Mouse (Mus musculus) liver, embryonic 15.5 days (tissue): ENCODE measurements around the gene Tub. TPM values are rescaled to one million over a fixed set of nuclear protein-coding genes. Genes with fewer than 3 reads are reported as not detected.
A peak's percentile ranks its signal among the peaks of the same experiment; 100 is the strongest.

Experiments
- ATAC-seq: fragments of 200-750 bp; cut with Nextera tagmentation; 2 replicates; pipeline ENCODE4 v1.8.0; 2017; ENCODE audit warnings: moderate number of reproducible peaks, mild to moderate bottlenecking, moderate library complexity; ENCODE audit not compliant: insufficient read depth
- H3K27ac ChIP-seq: fragments of 300-500 bp; sonication (generic); replicated peaks from 2 replicates; pipeline ENCODE4 v1.5.1; 2015; ENCODE audit warnings: mild to moderate bottlenecking, inconsistent platforms
- H3K27me3 ChIP-seq: fragments of 300-500 bp; sonication (generic); 2 replicates; pipeline ENCODE4 v1.6.1; 2015; ENCODE audit warnings: mild to moderate bottlenecking, inconsistent platforms
- H3K36me3 ChIP-seq: fragments of 300-500 bp; sonication (generic); replicated peaks from 2 replicates; pipeline ENCODE4 v1.6.1; 2015; ENCODE audit warnings: moderate library complexity, mild to moderate bottlenecking, inconsistent platforms
- H3K4me1 ChIP-seq: fragments of 300-500 bp; sonication (generic); replicated peaks from 2 replicates; pipeline ENCODE4 v1.6.1; 2015; ENCODE audit warnings: inconsistent platforms
- H3K4me2 ChIP-seq: fragments of 300-500 bp; sonication (generic); 2 replicates; pipeline ENCODE4 v1.6.1; 2015; ENCODE audit warnings: moderate library complexity, mild to moderate bottlenecking, inconsistent platforms
- H3K4me3 ChIP-seq: fragments of 300-500 bp; sonication (generic); replicated peaks from 2 replicates; pipeline ENCODE4 v1.5.1; 2015; ENCODE audit warnings: mild to moderate bottlenecking, inconsistent platforms
- H3K9ac ChIP-seq: fragments of 300-500 bp; sonication (generic); 2 replicates; pipeline ENCODE4 v1.6.1; 2015; ENCODE audit warnings: moderate library complexity, mild to moderate bottlenecking, inconsistent platforms
- H3K9me3 ChIP-seq: fragments of 300-500 bp; sonication (generic); replicated peaks from 2 replicates; pipeline ENCODE4 v1.6.1; 2016; ENCODE audit warnings: inconsistent platforms
- WGBS: fragments of 180-500 bp; shearing (Covaris S2); methylation state at CpG from one replicate; pipeline ENCODE4 v1.1.7; 2015; ENCODE audit warnings: mixed read lengths; ENCODE audit not compliant: insufficient replicate concordance; 5-methylcytosine and 5-hydroxymethylcytosine counted together
- polyA plus RNA-seq: library from polyadenylated mRNA; unstranded; fragments of >200 nt; fragmentation: Nextera tagmentation; extraction: Ambion mirVana; gene quantifications from 2 replicates; pipeline ENCODE4 v1.2.1, GENCODE M21; 2015

Gene Tub
- polyA plus RNA-seq, 1 experiment from 2014 or later = 0.05 TPM

DNA sequence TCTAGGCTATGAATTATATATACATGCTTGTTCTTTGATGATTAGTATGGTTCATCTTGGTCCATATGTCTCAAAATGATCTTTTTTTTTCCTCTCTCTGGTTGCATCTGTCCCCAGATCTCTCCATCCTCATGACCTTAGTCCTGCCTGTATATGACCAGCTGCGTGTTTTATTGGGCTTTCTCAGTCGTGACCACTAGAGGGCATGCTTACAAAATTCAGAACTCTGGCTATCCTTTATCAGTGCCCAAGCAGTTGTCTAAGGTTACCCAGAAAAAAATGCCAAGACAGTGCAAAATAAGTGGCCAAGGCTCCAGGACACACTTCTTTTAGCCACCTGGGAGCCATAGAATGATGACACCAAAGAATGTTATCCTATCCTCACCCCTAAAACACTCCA, 6.1 kb upstream of the Tub start:
- peak; percentile 49; the same call in 1 of the 2 replicates for ATAC-seq
- H3K4me3 ChIP-seq = no peak overlapping the region
- no peaks in the 10 kb centered on the region for H3K9me3 ChIP-seq
- H3K27ac ChIP-seq = no peak overlapping the region
- 1% methylated on average over 2 of the region's 2 CpGs for WGBS
- peaks cover 13% of the 10 kb centered on the region for H3K27me3 ChIP-seq
- no peaks in the 10 kb centered on the region for H3K4me1 ChIP-seq
- H3K36me3 ChIP-seq = peaks cover 58% of the 10 kb centered on the region
- H3K4me2 ChIP-seq = no peak overlapping the region
- no peak overlapping the region for H3K9ac ChIP-seq

DNA sequence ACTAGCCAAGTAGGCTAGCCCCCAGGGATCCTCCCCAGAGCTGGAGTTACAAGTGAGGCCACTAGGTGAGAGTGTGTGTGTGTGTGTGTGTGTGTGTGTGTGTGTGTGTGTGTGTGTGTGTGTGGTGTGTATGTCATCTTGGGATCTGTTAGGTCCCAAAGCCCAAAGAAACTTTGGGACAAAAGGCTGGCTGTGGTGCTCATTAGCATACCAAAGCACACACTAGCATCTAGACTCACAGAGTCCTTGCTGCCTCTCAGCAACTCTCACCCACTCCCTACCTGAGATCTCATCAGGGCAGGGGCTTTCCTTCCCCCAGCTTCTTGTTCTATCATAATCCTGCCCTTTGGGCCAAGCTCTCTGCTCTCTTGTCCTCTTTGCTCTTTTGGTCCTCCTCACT, 1.5 kb upstream of the Tub start:
- H3K27me3 ChIP-seq = peaks cover 58% of the 10 kb centered on the region
- H3K4me1 ChIP-seq = peaks cover 8% of the 10 kb centered on the region; the same call in 1 of the 2 replicates
- no peak overlapping the region for H3K4me2 ChIP-seq
- H3K9me3 ChIP-seq = no peaks in the 10 kb centered on the region
- no peak overlapping the region for H3K9ac ChIP-seq
- ATAC-seq = no peak
- H3K4me3 ChIP-seq = no peak overlapping the region
- peaks cover 15% of the 10 kb centered on the region for H3K36me3 ChIP-seq
- no peak overlapping the region for H3K27ac ChIP-seq

DNA sequence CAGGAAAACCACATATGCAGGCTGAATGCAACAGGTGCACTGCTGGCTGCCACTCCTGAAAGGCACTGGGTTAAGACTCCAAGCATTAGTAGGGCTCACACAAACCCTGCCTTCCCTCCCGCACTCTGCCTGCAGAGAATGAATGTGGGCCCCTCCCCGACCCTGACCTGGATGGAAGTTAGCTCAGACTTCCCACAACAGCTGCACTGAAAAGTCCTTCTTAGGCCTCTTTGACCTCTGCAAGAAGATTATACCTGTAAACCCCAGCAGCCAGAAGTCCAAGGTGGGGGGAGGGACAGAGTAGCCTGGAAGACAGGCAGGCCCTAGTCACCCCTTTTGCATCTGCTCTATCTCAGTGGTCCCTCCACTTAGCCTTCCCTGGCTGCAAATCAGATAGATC, 837 bp upstream of the Tub start:
- Histone ChIP-seq H3K27ac (no peak overlapping the region), H3K9me3 (no peaks in the 10 kb centered on the region), H3K4me3 (no peak overlapping the region), H3K4me1 (peaks cover 8% of the 10 kb centered on the region; the same call in 1 of the 2 replicates), H3K9ac (no peak overlapping the region), H3K27me3 (peaks cover 65% of the 10 kb centered on the region), H3K4me2 (no peak overlapping the region), H3K36me3 (peaks cover 11% of the 10 kb centered on the region)
- ATAC-seq = no peak
- 62% methylated on average over 2 of the region's 2 CpGs for WGBS

DNA sequence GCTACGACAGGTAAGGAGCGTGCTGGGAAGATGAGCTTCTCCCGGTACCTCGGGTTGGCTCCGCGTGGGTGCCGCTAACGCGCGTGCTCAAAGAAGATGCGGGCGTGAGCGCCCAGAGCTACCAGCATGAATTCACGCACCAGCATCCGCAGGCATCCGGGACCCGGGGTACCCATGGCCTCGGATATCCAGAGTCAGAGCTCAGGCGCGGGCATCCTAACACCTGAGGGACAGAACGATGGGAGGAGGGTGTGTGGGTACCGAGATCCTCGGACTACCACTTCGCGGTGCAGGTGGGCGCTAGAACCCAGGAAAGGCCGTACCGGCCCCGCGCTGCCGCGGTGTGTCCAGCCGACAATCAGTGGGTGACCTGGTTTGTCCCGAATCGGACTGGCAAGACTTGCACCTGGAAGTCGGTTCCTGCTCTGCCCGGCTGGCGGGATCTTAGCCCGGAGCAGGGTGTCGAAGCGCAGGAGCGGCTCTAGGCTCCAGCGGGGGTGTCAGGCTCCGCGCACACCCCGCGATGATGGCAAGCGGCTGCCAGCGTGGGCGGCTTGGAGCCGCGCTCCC, 709 bp downstream of the Tub start:
- H3K27ac ChIP-seq = no peak overlapping the region
- no peaks in the 10 kb centered on the region for H3K9me3 ChIP-seq
- peaks cover 66% of the 10 kb centered on the region for H3K27me3 ChIP-seq
- no peak for ATAC-seq
- peak overlapping the region; percentile 14; the same call in 1 of the 2 replicates for H3K4me3 ChIP-seq
- no peaks in the 10 kb centered on the region for H3K36me3 ChIP-seq
- peak overlapping the region; percentile 46 for H3K4me2 ChIP-seq
- H3K9ac ChIP-seq = no peak overlapping the region
- WGBS = 2% methylated on average over 52 of the region's 52 CpGs
- peaks cover 8% of the 10 kb centered on the region; the same call in 1 of the 2 replicates for H3K4me1 ChIP-seq

DNA sequence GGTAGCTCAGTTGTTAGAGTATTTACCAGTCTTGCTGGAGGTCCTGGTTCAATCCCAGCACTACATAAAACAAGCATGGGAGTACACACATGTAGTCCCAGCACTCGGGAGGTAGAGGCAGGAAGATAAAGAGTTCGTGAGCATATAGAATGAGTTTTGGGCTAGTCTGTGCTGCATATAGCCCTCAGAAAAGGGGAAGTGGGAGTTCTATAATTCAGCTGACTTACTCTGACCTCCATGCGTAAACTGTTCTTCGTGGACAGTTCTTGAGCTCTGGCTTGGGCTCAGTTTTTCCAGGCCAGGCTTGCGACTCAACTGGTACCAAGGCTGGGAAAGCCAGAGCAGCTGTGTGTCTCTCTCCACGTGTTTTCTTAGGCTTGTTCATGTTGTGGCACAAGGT, 2.7 kb downstream of the Tub start:
- Histone ChIP-seq H3K4me1 (peaks cover 8% of the 10 kb centered on the region; the same call in 1 of the 2 replicates), H3K9ac (no peak overlapping the region), H3K4me2 (no peak overlapping the region), H3K4me3 (no peak overlapping the region), H3K27me3 (peaks cover 61% of the 10 kb centered on the region), H3K27ac (no peak overlapping the region), H3K36me3 (no peaks in the 10 kb centered on the region), H3K9me3 (no peaks in the 10 kb centered on the region)
- ATAC-seq = no peak
- WGBS = 36% methylated on average over 6 of the region's 6 CpGs

DNA sequence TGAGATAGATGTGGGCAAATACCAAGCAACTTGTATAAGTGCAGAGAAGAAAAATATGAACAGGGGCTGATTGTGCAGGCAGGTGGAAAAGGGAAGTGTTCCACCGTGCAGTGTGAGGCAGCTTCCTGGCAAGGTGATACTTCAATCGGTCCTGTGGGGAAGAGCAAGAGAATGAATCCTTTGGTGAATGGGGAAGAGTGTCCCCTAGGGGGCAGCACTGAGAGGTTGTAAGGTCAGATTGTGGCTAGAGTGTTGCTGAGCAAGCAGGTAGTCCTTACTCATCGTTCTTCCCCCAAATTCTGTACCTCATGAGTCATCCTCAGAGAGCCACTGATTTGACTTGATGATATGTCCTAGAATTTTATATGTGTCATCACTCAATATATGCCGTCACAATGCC, 4.0 kb downstream of the Tub start:
- no peak overlapping the region for H3K27ac ChIP-seq
- no peaks in the 10 kb centered on the region for H3K9me3 ChIP-seq
- no peak for ATAC-seq
- H3K4me3 ChIP-seq = no peak overlapping the region
- no peak overlapping the region for H3K4me2 ChIP-seq
- peaks cover 8% of the 10 kb centered on the region; the same call in 1 of the 2 replicates for H3K4me1 ChIP-seq
- no peaks in the 10 kb centered on the region for H3K36me3 ChIP-seq
- peaks cover 51% of the 10 kb centered on the region for H3K27me3 ChIP-seq
- WGBS = 25% methylated on average over 4 of the region's 4 CpGs
- H3K9ac ChIP-seq = no peak overlapping the region

DNA sequence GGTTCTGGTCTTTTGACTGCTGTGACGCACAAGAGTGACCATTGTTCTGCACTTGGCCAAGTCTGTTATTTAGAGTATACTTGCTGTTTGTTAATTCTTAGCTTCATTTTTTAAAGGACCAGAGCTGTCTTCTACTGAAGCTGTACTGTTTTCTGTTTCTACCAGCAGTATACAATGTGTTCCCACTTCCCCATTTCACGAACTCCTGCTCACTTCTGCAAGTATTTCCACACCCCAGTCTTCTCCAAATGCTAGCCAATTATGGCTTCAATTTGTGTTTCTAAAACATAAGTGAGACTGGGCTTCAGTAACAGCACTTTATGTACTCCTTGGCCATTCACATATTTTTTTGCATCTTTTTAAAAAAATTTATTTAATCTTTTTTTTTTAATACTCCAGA, 7.6 kb downstream of the Tub start:
- ATAC-seq = no peak
- 39% methylated on average over 2 of the region's 2 CpGs for WGBS
- H3K9ac ChIP-seq = no peak overlapping the region
- H3K4me1 ChIP-seq = no peaks in the 10 kb centered on the region
- peaks cover 15% of the 10 kb centered on the region for H3K27me3 ChIP-seq
- no peak overlapping the region for H3K4me2 ChIP-seq
- no peaks in the 10 kb centered on the region for H3K9me3 ChIP-seq
- H3K36me3 ChIP-seq = no peaks in the 10 kb centered on the region
- H3K4me3 ChIP-seq = no peak overlapping the region
- no peak overlapping the region for H3K27ac ChIP-seq

DNA sequence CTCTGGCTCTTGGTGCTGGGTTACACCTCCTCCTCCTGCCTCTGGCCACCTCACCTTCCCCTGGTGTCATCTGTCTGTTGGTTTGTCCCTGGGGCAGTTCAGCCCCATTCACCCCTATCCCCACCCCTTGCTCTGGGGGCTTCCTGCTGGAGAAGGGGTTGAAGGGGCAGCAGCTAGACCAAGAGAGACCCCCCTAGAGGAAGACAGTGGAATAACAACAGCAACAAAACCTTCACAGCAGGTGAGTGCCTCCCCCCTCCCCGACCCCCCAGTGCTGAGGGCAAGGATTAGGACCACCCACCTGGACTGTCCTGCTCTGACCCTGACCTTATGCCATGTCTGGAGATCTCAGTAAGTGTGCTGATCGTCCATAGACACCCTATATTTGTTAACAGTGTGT, 15.8 kb downstream of the Tub start:
- H3K4me3 ChIP-seq = no peak overlapping the region
- H3K36me3 ChIP-seq = no peaks in the 10 kb centered on the region
- no peak overlapping the region for H3K9ac ChIP-seq
- H3K27me3 ChIP-seq = no peaks in the 10 kb centered on the region
- H3K27ac ChIP-seq = no peak overlapping the region
- no peaks in the 10 kb centered on the region for H3K9me3 ChIP-seq
- no peak overlapping the region for H3K4me2 ChIP-seq
- no peaks in the 10 kb centered on the region for H3K4me1 ChIP-seq
- WGBS = 8% methylated on average over 2 of the region's 2 CpGs
- no peak for ATAC-seq

DNA sequence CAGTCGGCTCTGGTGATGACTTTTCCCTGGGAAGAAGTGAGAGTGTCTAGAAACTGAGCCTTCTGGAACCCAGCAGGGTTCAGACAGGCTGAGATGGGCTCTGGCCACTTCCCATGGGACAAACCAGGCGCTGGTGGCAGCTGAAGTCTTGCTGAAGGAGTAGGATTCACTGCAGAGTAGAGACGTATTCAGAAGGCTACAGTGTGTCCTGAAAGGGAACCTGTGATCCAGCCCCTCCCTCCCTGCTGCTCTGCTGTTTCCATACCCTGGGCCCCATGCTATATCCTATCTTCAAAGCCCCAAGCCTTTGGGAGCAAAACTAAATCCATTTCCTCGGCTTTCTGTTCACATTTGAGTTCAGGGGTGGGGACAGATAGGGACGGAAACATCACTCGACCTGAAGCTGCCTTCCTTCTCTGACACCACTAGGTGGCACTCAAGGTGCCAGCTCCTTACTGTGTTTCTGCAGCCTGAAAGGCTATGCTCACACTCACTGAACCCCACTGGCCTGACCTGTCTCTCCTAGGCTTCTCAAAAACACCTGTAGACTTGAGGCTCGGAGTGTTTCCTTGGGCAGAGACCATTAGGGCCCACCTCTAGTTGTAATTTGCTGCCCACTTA, 16.7 kb downstream of the Tub start:
- Histone ChIP-seq H3K4me3 (no peak overlapping the region), H3K4me1 (no peaks in the 10 kb centered on the region), H3K9me3 (no peaks in the 10 kb centered on the region), H3K9ac (no peak overlapping the region), H3K36me3 (no peaks in the 10 kb centered on the region), H3K27ac (no peak overlapping the region), H3K4me2 (no peak overlapping the region), H3K27me3 (no peaks in the 10 kb centered on the region)
- 24% methylated on average over 7 of the region's 7 CpGs for WGBS
- ATAC-seq = no peak

DNA sequence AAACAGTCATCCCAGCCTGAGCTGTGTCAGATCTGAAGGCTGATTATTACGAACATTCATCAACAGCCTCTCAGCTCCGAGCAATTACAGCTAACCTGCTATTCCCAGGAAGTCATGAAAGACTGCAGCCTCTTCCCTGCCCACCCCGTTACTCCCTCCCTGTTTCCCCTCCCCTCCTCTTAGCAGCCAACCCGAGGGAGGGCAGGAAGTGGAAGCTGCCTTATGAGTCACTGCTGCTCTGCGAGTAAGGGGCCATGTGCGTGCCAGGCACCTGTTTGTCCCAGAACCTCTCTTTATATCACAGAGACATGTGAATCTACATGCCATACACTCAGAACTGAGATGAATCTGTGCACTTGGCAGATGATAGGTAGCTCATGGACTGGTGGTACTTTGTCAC, 18.1 kb downstream of the Tub start:
- Histone ChIP-seq H3K36me3 (no peaks in the 10 kb centered on the region), H3K27ac (no peak overlapping the region), H3K27me3 (no peaks in the 10 kb centered on the region), H3K4me3 (no peak overlapping the region), H3K4me2 (no peak overlapping the region), H3K9ac (no peak overlapping the region), H3K9me3 (no peaks in the 10 kb centered on the region), H3K4me1 (no peaks in the 10 kb centered on the region)
- no peak for ATAC-seq
- WGBS = 28% methylated on average over 6 of the region's 6 CpGs

DNA sequence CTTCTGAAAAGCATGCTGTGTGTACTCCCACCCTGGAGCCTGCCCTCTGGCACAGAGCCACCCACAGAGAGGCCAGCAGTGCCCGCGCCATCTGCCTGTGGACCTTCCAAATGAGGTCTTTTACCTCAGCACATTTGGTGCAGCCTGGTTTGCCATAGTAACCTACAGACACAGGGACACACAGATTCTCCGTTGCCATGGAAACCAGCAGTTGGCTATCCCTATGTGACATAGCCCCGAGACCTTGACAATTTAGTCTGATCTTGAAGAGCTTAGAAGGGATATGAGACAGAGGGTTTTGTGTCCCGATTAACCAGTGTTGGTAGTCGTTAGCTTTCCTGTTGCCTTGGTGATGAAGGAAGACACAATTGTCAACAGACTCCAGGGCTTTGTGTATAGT, 22.1 kb downstream of the Tub start:
- H3K27me3 ChIP-seq = no peaks in the 10 kb centered on the region
- no peaks in the 10 kb centered on the region for H3K9me3 ChIP-seq
- H3K4me2 ChIP-seq = no peak overlapping the region
- no peak for ATAC-seq
- H3K27ac ChIP-seq = no peak overlapping the region
- H3K4me3 ChIP-seq = no peak overlapping the region
- H3K36me3 ChIP-seq = no peaks in the 10 kb centered on the region
- WGBS = 55% methylated on average over 6 of the region's 6 CpGs
- H3K4me1 ChIP-seq = no peaks in the 10 kb centered on the region
- no peak overlapping the region for H3K9ac ChIP-seq
